Mouse (Mus musculus) lung, postnatal 0 days (tissue): ENCODE results near the gene Dcakd. TPM values are rescaled to one million over a fixed set of nuclear protein-coding genes. Genes with fewer than 3 reads are reported as not detected.

ENCODE experiments used
- ATAC-seq: fragments of 200-750 bp; cut with Nextera tagmentation; 2 replicates; pipeline ENCODE4 v1.8.0; 2017; ENCODE audit warnings: moderate library complexity
- DNase-seq: peaks from one replicate; pipeline ENCODE4 v3.0.0-alpha.2; 2016; ENCODE audit warnings: low spot score
- H3K27ac ChIP-seq: fragments of 300-500 bp; sonication (generic); 2 replicates; pipeline ENCODE4 v1.5.1; 2014; ENCODE audit warnings: antibody characterized with exemption, mild to moderate bottlenecking, low read length, mixed read lengths
- H3K27me3 ChIP-seq: fragments of 300-500 bp; sonication (generic); replicated peaks from 2 replicates; pipeline ENCODE4 v1.6.1; 2014; ENCODE audit warnings: low read length, mixed read lengths; ENCODE audit not compliant: insufficient read depth
- H3K36me3 ChIP-seq: fragments of 300-500 bp; sonication (generic); 2 replicates; pipeline ENCODE4 v1.6.1; 2014; ENCODE audit warnings: low read length, mixed read lengths; ENCODE audit not compliant: insufficient read depth
- H3K4me1 ChIP-seq: fragments of 300-500 bp; sonication (generic); 2 replicates; pipeline ENCODE4 v1.6.1; 2014; ENCODE audit warnings: antibody characterized with exemption, low read depth, low read length, mixed read lengths; ENCODE audit not compliant: insufficient read depth
- H3K4me2 ChIP-seq: fragments of 300-500 bp; sonication (generic); replicated peaks from 2 replicates; pipeline ENCODE4 v1.6.1; 2014; ENCODE audit warnings: low read depth, mild to moderate bottlenecking, low read length, moderate library complexity, mixed read lengths
- H3K4me3 ChIP-seq: fragments of 300-500 bp; sonication (generic); 2 replicates; pipeline ENCODE4 v1.5.1; 2014; ENCODE audit warnings: low read depth, low read length
- H3K9ac ChIP-seq: fragments of 300-500 bp; sonication (generic); replicated peaks from 2 replicates; pipeline ENCODE4 v1.6.1; 2014; ENCODE audit warnings: low read depth, mild to moderate bottlenecking
- H3K9me3 ChIP-seq: fragments of 300-500 bp; sonication (generic); 2 replicates; pipeline ENCODE4 v1.6.1; 2016; ENCODE audit warnings: low read length, mixed read lengths
- CTCF ChIP-seq: IDR thresholded peaks from 2 replicates; pipeline ENCODE4 v1.5.1; 2016; ENCODE audit warnings: antibody characterized with exemption, mild to moderate bottlenecking
- EP300 ChIP-seq: IDR thresholded peaks from 2 replicates; pipeline ENCODE4 v1.6.1; 2016; ENCODE audit warnings: antibody characterized with exemption, mild to moderate bottlenecking, control low read depth
- WGBS: fragments of 180-500 bp; shearing (Covaris S2); extraction: QIAGEN DNeasy Blood & Tissue Kit; methylation state at CpG from one replicate; pipeline ENCODE4 v1.1.7; 2014; 5-methylcytosine and 5-hydroxymethylcytosine counted together
- microRNA-seq: library from miRNA; unstranded; fragments of <30 nt; microRNA quantifications from one replicate; pipeline ENCODE4, GENCODE M21; 2016
- polyA plus RNA-seq: library from polyadenylated mRNA; unstranded; fragments of >200 nt; fragmentation: Nextera tagmentation; extraction: Ambion mirVana; gene quantifications from 2 replicates; pipeline ENCODE4 v1.2.1, GENCODE M21; 2015

Gene Dcakd
- polyA plus RNA-seq, 1 experiment from 2014 or later, result 51.1 TPM

DNA sequence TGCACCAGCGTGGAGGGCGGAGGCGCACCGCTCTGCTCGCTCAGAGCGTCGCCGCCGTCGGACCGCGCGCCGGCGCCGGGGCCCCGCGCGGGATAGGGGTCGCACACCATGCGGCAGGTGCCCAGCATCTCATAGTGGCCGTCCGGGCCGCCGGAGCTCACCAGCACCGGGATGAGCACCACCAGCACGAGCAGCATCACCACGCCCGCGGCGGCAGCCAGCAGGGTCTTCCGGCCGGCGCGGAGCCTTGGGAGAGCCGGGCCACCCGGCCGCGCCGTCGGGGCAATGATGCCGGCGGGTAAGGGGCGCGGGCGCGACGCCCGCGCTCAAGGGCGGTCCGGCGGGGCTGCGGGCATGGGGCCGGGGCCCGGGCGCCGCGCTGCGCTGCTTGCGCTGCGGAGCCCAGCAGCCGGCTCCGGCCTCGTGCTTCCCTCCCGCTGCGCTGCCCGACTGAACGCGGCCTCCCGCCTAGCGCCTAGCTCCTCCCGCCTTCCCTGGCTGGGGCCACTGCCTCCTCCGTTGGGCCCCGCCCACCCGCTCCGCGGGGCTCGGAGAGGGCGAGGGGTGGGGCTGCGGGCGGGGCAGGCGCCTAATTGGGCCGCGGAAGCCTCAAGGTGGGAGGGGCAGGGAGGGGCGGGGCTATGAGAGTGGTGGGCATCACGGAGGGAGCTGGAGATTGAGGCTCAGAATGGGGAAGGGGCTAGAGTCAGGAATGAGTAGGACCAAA, 81.7 kb downstream of the Dcakd start, which contains the start of gene C1ql1:
C1ql1 (minus strand) TSS at position 424 of the 727 bp plus-strand sequence.
- Histone ChIP-seq H3K4me3 (peak within 1 kb of the TSS; percentile 31), H3K4me1 (peaks cover 6% of the 10 kb centered on the region), H3K27ac (no peak within 1 kb of the TSS), H3K4me2 (peak within 1 kb of the TSS; percentile 54), H3K27me3 (peaks cover 60% of the 10 kb centered on the region), H3K9me3 (no peaks in the 10 kb centered on the region), H3K36me3 (no peaks in the 10 kb centered on the region), H3K9ac (no peak within 1 kb of the TSS)
- ATAC-seq (peak; percentile 96), DNase-seq (peak; percentile 94)
- WGBS, result 2% methylated on average over 36 of the region's 87 CpGs
- no peak for TF ChIP-seq CTCF
- TF ChIP-seq EP300, result no peak

DNA sequence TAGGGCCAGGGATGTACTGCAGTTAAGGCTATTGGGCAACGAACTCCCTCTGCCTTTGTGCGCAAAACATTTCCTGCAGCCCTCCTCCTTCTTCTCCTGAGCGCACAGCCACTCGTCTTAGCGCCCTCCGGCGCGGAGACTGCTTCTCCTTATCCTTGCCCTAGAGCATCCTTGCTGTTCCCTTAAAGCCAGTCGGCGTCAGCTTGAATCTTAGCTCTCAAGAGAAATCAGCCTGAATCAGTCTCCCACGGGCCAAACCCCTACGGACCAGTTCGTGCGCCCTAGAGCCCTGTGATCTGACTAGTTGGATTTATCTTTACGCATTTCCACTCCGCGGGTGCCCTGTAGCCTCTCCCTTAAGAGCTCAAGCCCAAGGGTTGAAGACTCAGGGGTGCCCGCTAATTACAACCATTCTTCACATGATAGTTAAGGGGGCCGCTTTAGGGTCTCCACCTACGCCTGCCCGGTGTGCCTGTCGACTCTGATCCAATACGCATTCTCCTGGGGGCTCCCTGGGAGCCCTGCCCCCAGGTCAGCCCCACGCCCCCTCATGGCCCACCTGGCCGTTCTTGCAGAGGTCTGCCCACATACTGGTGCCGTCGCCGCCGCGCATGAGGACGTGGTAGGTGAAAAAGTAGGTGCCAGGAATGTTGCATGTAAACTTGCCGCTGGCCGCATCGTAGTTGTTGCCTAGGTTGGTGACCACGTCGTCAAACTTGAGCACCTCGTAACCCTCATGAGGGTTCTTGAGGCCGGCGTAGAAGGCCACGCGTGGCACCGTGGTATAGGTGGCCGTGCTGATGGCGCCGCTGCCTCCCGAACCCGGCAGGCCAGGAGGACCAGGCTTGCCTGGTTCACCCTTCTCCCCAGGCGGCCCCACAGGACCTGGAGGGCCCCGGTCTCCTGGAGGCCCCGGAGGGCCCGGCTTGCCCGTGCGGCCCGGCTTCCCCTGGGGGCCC, 82.5 kb downstream of the Dcakd start:
- ATAC-seq, result no peak
- WGBS, result 2% methylated on average over 54 of the region's 54 CpGs
- Histone ChIP-seq H3K36me3 (no peaks in the 10 kb centered on the region), H3K9me3 (no peaks in the 10 kb centered on the region), H3K27ac (no peak overlapping the region), H3K4me1 (peaks cover 6% of the 10 kb centered on the region), H3K4me2 (peak overlapping the region; percentile 54), H3K4me3 (peak overlapping the region; percentile 31), H3K9ac (no peak overlapping the region), H3K27me3 (peaks cover 58% of the 10 kb centered on the region)
- no peak for DNase-seq
- TF ChIP-seq EP300, result no peak
- no peak for TF ChIP-seq CTCF

Small RNA genes lying within 50 kb of the gene (microRNA-seq; reads per million reads assigned to microRNA genes)
- gene Mir6931, result not detected

Other genes with a start within 250 kb of the Dcakd start
- 35.9 and 37.0 TPM in 2 replicates for gene Gjc1, start 208.6 kb downstream of the Dcakd start, polyA plus RNA-seq
- 111 and 138 TPM in 2 replicates for gene Higd1b, start 192.5 kb downstream of the Dcakd start, polyA plus RNA-seq
- 67.1 and 72.9 TPM in 2 replicates for gene Eftud2, start 147.3 kb downstream of the Dcakd start, polyA plus RNA-seq
- gene Ccdc103, start 147.1 kb downstream of the Dcakd start, polyA plus RNA-seq, result 3.9 and 4.4 TPM in 2 replicates
- gene Fam187a, start 143.2 kb downstream of the Dcakd start, polyA plus RNA-seq, result not detected in 2 replicates
- gene Gfap, start 127.4 kb downstream of the Dcakd start, polyA plus RNA-seq, result 0.05 and 0.12 TPM in 2 replicates
- gene Kif18b, start 103.2 kb downstream of the Dcakd start, polyA plus RNA-seq, result 0.33 and 0.36 TPM in 2 replicates
- gene C1ql1, start 81.6 kb downstream of the Dcakd start, polyA plus RNA-seq, result 0.30 and 0.31 TPM in 2 replicates
- gene Nmt1, start 143 bp downstream of the Dcakd start, polyA plus RNA-seq, result 50.5 and 52.1 TPM in 2 replicates
- 3.7 and 3.8 TPM in 2 replicates for gene Plcd3, start 73.3 kb upstream of the Dcakd start, polyA plus RNA-seq
- gene Acbd4, start 73.3 kb upstream of the Dcakd start, polyA plus RNA-seq, result 28.8 and 34.5 TPM in 2 replicates
- gene Hexim1, start 87.9 kb upstream of the Dcakd start, polyA plus RNA-seq, result 6.5 TPM in 2 replicates
- 6.2 and 7.1 TPM in 2 replicates for gene Hexim2, start 104.1 kb upstream of the Dcakd start, polyA plus RNA-seq
- gene Fmnl1, start 142.8 kb upstream of the Dcakd start, polyA plus RNA-seq, result 4.1 and 4.9 TPM in 2 replicates
- gene 1700023F06Rik, start 180.2 kb upstream of the Dcakd start, polyA plus RNA-seq, result 0.38 and 0.44 TPM in 2 replicates
- gene Spata32, start 190.1 kb upstream of the Dcakd start, polyA plus RNA-seq, result not detected in 2 replicates
- gene Map3k14, start 239.1 kb upstream of the Dcakd start, polyA plus RNA-seq, result 2.6 and 4.0 TPM in 2 replicates